Mouse (Mus musculus) midbrain, embryonic 12.5 days (tissue): ENCODE results near the gene Atp1a4. TPM values are rescaled to one million over a fixed set of nuclear protein-coding genes. Genes with fewer than 3 reads are reported as not detected.
A peak's percentile ranks its signal among the peaks of the same experiment; 100 is the strongest.

Experiments used
- ATAC-seq: fragments of 200-750 bp; cut with Nextera tagmentation; 2 replicates; pipeline ENCODE4 v1.8.0; 2017; ENCODE audit warnings: low read depth, moderate TSS enrichment, moderate library complexity; ENCODE audit not compliant: low FRiP score
- H3K27ac ChIP-seq: fragments of 300-500 bp; sonication (generic); replicated peaks from 2 replicates; pipeline ENCODE4 v1.5.1; 2016; ENCODE audit warnings: mild to moderate bottlenecking
- H3K27me3 ChIP-seq: fragments of 300-500 bp; sonication (generic); 2 replicates; pipeline ENCODE4 v1.6.1; 2016; ENCODE audit warnings: mild to moderate bottlenecking
- H3K36me3 ChIP-seq: fragments of 300-500 bp; sonication (generic); 2 replicates; pipeline ENCODE4 v1.6.1; 2016
- H3K4me1 ChIP-seq: fragments of 300-500 bp; sonication (generic); 2 replicates; pipeline ENCODE4 v1.6.1; 2016
- H3K4me2 ChIP-seq: fragments of 300-500 bp; sonication (generic); replicated peaks from 2 replicates; pipeline ENCODE4 v1.6.1; 2016; ENCODE audit warnings: mild to moderate bottlenecking, moderate library complexity
- H3K4me3 ChIP-seq: fragments of 300-500 bp; sonication (generic); 2 replicates; pipeline ENCODE4 v1.5.1; 2016; ENCODE audit warnings: mild to moderate bottlenecking
- H3K9ac ChIP-seq: fragments of 300-500 bp; sonication (generic); replicated peaks from 2 replicates; pipeline ENCODE4 v1.6.1; 2016; ENCODE audit warnings: mild to moderate bottlenecking, moderate library complexity
- H3K9me3 ChIP-seq: fragments of 300-500 bp; sonication (generic); 2 replicates; pipeline ENCODE4 v1.6.1; 2016; ENCODE audit warnings: mild to moderate bottlenecking
- WGBS: fragments of 180-500 bp; shearing (Covaris S2); methylation state at CpG from one replicate; pipeline ENCODE4 v1.1.7; 2016; 5-methylcytosine and 5-hydroxymethylcytosine counted together
- polyA plus RNA-seq: library from polyadenylated mRNA; unstranded; fragments of >200 nt; fragmentation: Nextera tagmentation; extraction: Ambion mirVana; gene quantifications from 2 replicates; pipeline ENCODE4 v1.2.1, GENCODE M21; 2016

Gene Atp1a4
- polyA plus RNA-seq, 1 experiment from 2014 or later: not detected

GRCm38 (mm10) chr1:172214748-172215147, 43.5 kb downstream of the Atp1a4 start:
- Histone ChIP-seq H3K9ac (no peak overlapping the region), H3K27ac (no peak overlapping the region), H3K9me3 (no peaks in the 10 kb centered on the region), H3K4me2 (no peak overlapping the region), H3K4me1 (peaks cover 41% of the 10 kb centered on the region), H3K36me3 (no peaks in the 10 kb centered on the region), H3K4me3 (no peak overlapping the region), H3K27me3 (peaks cover 10% of the 10 kb centered on the region; the same call in 1 of the 2 replicates)
- ATAC-seq: no peak
- 78% methylated on average over 3 of the region's 3 CpGs for WGBS

- Histone ChIP-seq H3K9ac (no peak overlapping the region), H3K9me3 (no peaks in the 10 kb centered on the region), H3K27me3 (peaks cover 10% of the 10 kb centered on the region; the same call in 1 of the 2 replicates), H3K36me3 (no peaks in the 10 kb centered on the region), H3K4me3 (no peak overlapping the region), H3K4me2 (no peak overlapping the region), H3K4me1 (peaks cover 33% of the 10 kb centered on the region), H3K27ac (peak overlapping the region; percentile 47)
- peak; percentile 16; the same call in 1 of the 2 replicates for ATAC-seq
- WGBS: 47% methylated on average over 4 of the region's 4 CpGs
Measured at GRCm38 (mm10) chr1:172213771-172214170, 44.4 kb downstream of the Atp1a4 start.

GRCm38 (mm10) chr1:172212776-172213175, 45.4 kb downstream of the Atp1a4 start:
- Histone ChIP-seq H3K9me3 (no peaks in the 10 kb centered on the region), H3K36me3 (no peaks in the 10 kb centered on the region), H3K4me1 (peaks cover 27% of the 10 kb centered on the region), H3K27ac (no peak overlapping the region), H3K27me3 (peaks cover 10% of the 10 kb centered on the region; the same call in 1 of the 2 replicates), H3K4me3 (no peak overlapping the region), H3K9ac (no peak overlapping the region), H3K4me2 (no peak overlapping the region)
- 56% methylated on average over 5 of the region's 5 CpGs for WGBS
- ATAC-seq: no peak

- 11% methylated on average over 7 of the region's 7 CpGs for WGBS
- H3K36me3 ChIP-seq: no peaks in the 10 kb centered on the region
- peak overlapping the region; percentile 95 for H3K27ac ChIP-seq
- no peaks in the 10 kb centered on the region for H3K9me3 ChIP-seq
- peak overlapping the region; percentile 73; the same call in 1 of the 2 replicates for H3K4me3 ChIP-seq
- ATAC-seq: no peak
- H3K27me3 ChIP-seq: no peaks in the 10 kb centered on the region
- peak overlapping the region; percentile 95 for H3K4me2 ChIP-seq
- peaks cover 51% of the 10 kb centered on the region for H3K4me1 ChIP-seq
- H3K9ac ChIP-seq: no peak overlapping the region
Measured at GRCm38 (mm10) chr1:172207111-172207584, 51.1 kb downstream of the Atp1a4 start.

- Histone ChIP-seq H3K4me2 (peak within 1 kb of the TSS; percentile 95), H3K9me3 (no peaks in the 10 kb centered on the region), H3K9ac (peak within 1 kb of the TSS; percentile 92), H3K36me3 (no peaks in the 10 kb centered on the region), H3K4me1 (peaks cover 59% of the 10 kb centered on the region), H3K27ac (peak within 1 kb of the TSS; percentile 95), H3K27me3 (no peaks in the 10 kb centered on the region), H3K4me3 (peak within 1 kb of the TSS; percentile 73)
- WGBS: under 1% methylated on average over 39 of the region's 40 CpGs
- ATAC-seq: peak; percentile 61
Measured at GRCm38 (mm10) chr1:172206141-172206917, 51.9 kb downstream of the Atp1a4 start, which contains the start of gene Pea15a. Gene Pea15a (minus strand): TSS chr1:172206804.

GRCm38 (mm10) chr1:172205741-172206087, 52.5 kb downstream of the Atp1a4 start:
- no peak for ATAC-seq
- peaks cover 65% of the 10 kb centered on the region for H3K4me1 ChIP-seq
- peak overlapping the region; percentile 92 for H3K9ac ChIP-seq
- 7% methylated on average over 3 of the region's 3 CpGs for WGBS
- H3K9me3 ChIP-seq: no peaks in the 10 kb centered on the region
- peak overlapping the region; percentile 95 for H3K4me2 ChIP-seq
- H3K27ac ChIP-seq: peak overlapping the region; percentile 95
- no peaks in the 10 kb centered on the region for H3K36me3 ChIP-seq
- H3K4me3 ChIP-seq: peak overlapping the region; percentile 73
- no peaks in the 10 kb centered on the region for H3K27me3 ChIP-seq

- Histone ChIP-seq H3K36me3 (peaks cover 5% of the 10 kb centered on the region), H3K27ac (peak overlapping the region; percentile 95), H3K9me3 (no peaks in the 10 kb centered on the region), H3K4me3 (peak overlapping the region; percentile 73), H3K27me3 (no peaks in the 10 kb centered on the region), H3K4me1 (peaks cover 72% of the 10 kb centered on the region), H3K9ac (peak overlapping the region; percentile 92), H3K4me2 (peak overlapping the region; percentile 95)
- 21% methylated on average over 15 of the region's 15 CpGs for WGBS
- no peak for ATAC-seq
Measured at GRCm38 (mm10) chr1:172204814-172205740, 53.1 kb downstream of the Atp1a4 start.

- no peak for ATAC-seq
- Histone ChIP-seq H3K4me2 (peak overlapping the region; percentile 95), H3K4me3 (peak overlapping the region; percentile 73), H3K27ac (peak overlapping the region; percentile 95), H3K9me3 (no peaks in the 10 kb centered on the region), H3K27me3 (no peaks in the 10 kb centered on the region), H3K4me1 (peaks cover 79% of the 10 kb centered on the region), H3K9ac (peak overlapping the region; percentile 92), H3K36me3 (peaks cover 14% of the 10 kb centered on the region)
- WGBS: 6% methylated on average over 9 of the region's 9 CpGs
Measured at GRCm38 (mm10) chr1:172204033-172204813, 54.0 kb downstream of the Atp1a4 start.

GRCm38 (mm10) chr1:172203566-172203965, 54.6 kb downstream of the Atp1a4 start:
- WGBS: 6% methylated on average over 4 of the region's 4 CpGs
- no peak for ATAC-seq

GRCm38 (mm10) chr1:172202894-172203522, 55.2 kb downstream of the Atp1a4 start:
- Histone ChIP-seq H3K9me3 (no peaks in the 10 kb centered on the region), H3K4me1 (peaks cover 81% of the 10 kb centered on the region), H3K27me3 (no peaks in the 10 kb centered on the region), H3K27ac (peak overlapping the region; percentile 95), H3K4me3 (peak overlapping the region; percentile 73), H3K4me2 (peak overlapping the region; percentile 95), H3K9ac (peak overlapping the region; percentile 92), H3K36me3 (peaks cover 24% of the 10 kb centered on the region)
- WGBS: 4% methylated on average over 2 of the region's 2 CpGs
- peak; percentile 64 for ATAC-seq

More at GRCm38 (mm10) chr1:172203566-172203965, 54.6 kb downstream of the Atp1a4 start:
- peak overlapping the region; percentile 95 for H3K4me2 ChIP-seq
- no peaks in the 10 kb centered on the region for H3K27me3 ChIP-seq
- no peaks in the 10 kb centered on the region for H3K9me3 ChIP-seq
- peak overlapping the region; percentile 73 for H3K4me3 ChIP-seq
- peaks cover 79% of the 10 kb centered on the region for H3K4me1 ChIP-seq
- peak overlapping the region; percentile 92 for H3K9ac ChIP-seq
- peaks cover 19% of the 10 kb centered on the region for H3K36me3 ChIP-seq
- peak overlapping the region; percentile 95 for H3K27ac ChIP-seq
